ENCODE assay signal across 8 mouse cellular contexts in the genomic region with DNA sequence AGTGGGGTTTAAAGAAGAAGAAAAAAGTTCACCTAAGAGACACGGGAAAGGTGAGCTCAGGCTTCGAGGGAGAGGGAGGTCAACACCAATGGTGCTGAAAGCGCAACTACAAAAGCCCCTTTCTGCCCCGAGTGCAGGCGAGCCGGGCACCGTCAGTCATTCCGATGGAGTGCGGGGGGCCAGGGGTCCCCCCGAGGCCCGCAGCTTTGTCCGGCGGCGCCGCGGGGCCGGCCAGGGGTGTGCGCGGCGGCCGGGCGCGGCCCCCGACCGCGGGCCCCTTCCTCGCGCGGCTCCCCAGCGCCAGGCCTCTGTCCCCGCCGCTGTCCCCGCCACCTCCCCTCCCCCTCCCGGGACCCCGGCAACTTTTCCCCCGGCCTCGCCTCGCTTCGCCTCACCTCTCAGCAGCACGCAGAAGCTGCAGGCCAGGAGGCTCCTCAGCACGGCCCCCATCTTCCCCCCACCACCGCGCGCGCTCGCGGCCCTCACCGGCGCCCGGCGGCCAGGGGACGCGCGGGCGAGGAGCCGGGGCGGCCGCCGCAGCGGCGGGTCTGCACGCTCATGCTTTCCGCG. TPM values are rescaled to one million over a fixed set of nuclear protein-coding genes. Genes with fewer than 3 reads are reported as not detected.
A peak's percentile ranks its signal among the peaks of the same experiment; 100 is the strongest.
DNase-seq lines count a peak whose midpoint lies in the region; ATAC-seq lines count a peak whose summit lies in the region.

No protein-coding gene starts in this region.

- peak overlapping the region; percentile 80 for H3K4me2 ChIP-seq in hindbrain, embryonic 11.5 days (replicated peaks; ENCODE audit: low read depth, low read length)

- H3K4me3 ChIP-seq in hindbrain, embryonic 11.5 days (ENCODE audit: low read depth, low read length): peak overlapping the region; percentile 86

- WGBS in hindbrain, embryonic 11.5 days: 0% methylated on average over 33 of the region's 64 CpGs

- 0 out of 2 replicates have a peak, but pooled peaks cover 3% of the 10 kb centered on the region for H3K4me1 ChIP-seq in hindbrain, embryonic 11.5 days (replicated peaks; ENCODE audit: control insufficient read depth, insufficient read depth, low read length)

- H3K9ac ChIP-seq in hindbrain, embryonic 11.5 days (ENCODE audit: low read depth, low read length): peak overlapping the region; percentile 99

- no peaks in the 10 kb centered on the region for H3K36me3 ChIP-seq in hindbrain, embryonic 11.5 days (ENCODE audit: control insufficient read depth, insufficient read depth, low read length)

- no peaks in the 10 kb centered on the region for H3K9me3 ChIP-seq in hindbrain, embryonic 11.5 days (ENCODE audit: control insufficient read depth, low read length)

- no peak for DNase-seq in frontal cortex, postnatal 25 days (ENCODE audit: low spot score in 2 of 2)
- peak; percentile 23 for DNase-seq in thymus, postnatal 0 days (ENCODE audit: low spot score)
- no peak for DNase-seq in thymus, postnatal 36 days
- DNase-seq in hindbrain, embryonic 11.5 days (ENCODE audit: low spot score): peak; percentile 51
- DNase-seq in mesoderm, embryonic 11.5 days (ENCODE audit: low read depth, low spot score): peak; percentile 22
- DNase-seq in right cerebral cortex, postnatal 4 days: no peak
- no peak for DNase-seq in cerebellum, adult 11 months

- H3K27ac ChIP-seq in hindbrain, embryonic 11.5 days (ENCODE audit: low read depth, low read length): peak overlapping the region; percentile 96

- peak; percentile 0; the same call in 1 of the 2 replicates for ATAC-seq in frontal cortex, adult (ENCODE audit: low TSS enrichment)
- ATAC-seq in hindbrain, embryonic 11.5 days (ENCODE audit: low FRiP score): peak; percentile 76

- no peaks in the 10 kb centered on the region for H3K27me3 ChIP-seq in hindbrain, embryonic 11.5 days (ENCODE audit: control insufficient read depth, insufficient read depth, low read length)

RNA-seq across cellular contexts. Expression of a gene that starts 0.4 kb away (rescaled TPM):
- 20.0 and 22.0 TPM in 2 replicates for polyA plus RNA-seq in thymus, postnatal 0 days (2015; fragmentation: Nextera tagmentation; extraction: Ambion mirVana)
- 28.9 and 37.1 TPM in 2 replicates for polyA plus RNA-seq in hindbrain, embryonic 11.5 days (2014; fragmentation: Nextera tagmentation; extraction: Ambion mirVana)

Comparison
In these comparisons a context has a peak if more than half of its experiments do, and no peak if none do; other contexts are left out.
1. DNase-seq: peak in thymus, postnatal 0 days (single experiment), hindbrain, embryonic 11.5 days (single experiment) and mesoderm, embryonic 11.5 days (single experiment); none in frontal cortex, postnatal 25 days (0 of 2), thymus, postnatal 36 days (0 of 2), right cerebral cortex, postnatal 4 days (single experiment) and cerebellum, adult 11 months (single experiment).